Mouse (Mus musculus) megakaryocyte, adult 5-6 weeks (primary cell): Measurements from ENCODE around the gene Rad51b. TPM values are rescaled to one million over a fixed set of nuclear protein-coding genes. Genes with fewer than 3 reads are reported as not detected.

ENCODE experiments used
- ATAC-seq: 2 replicates; pipeline ENCODE4 v1.8.0; 2016; ENCODE audit warnings: mild to moderate bottlenecking, inconsistent platforms; ENCODE audit not compliant: poor library complexity, severe bottlenecking
- total RNA-seq, 2 experiments: library from RNA; stranded (forward) in 1 of 2; stranded (reverse) in 1 of 2; fragments of 153-499, 151-499 nt in 1 of 2; fragments of 221-1000, 200-1000 nt in 1 of 2; gene quantifications; 2 replicates each; pipeline versions ENCODE4 v1.2.3 to v1.2.4; 2015 to 2017

Rad51b gene
- total RNA-seq, 2 experiments from 2014 or later: 3.2 to 7.1 TPM

DNA sequence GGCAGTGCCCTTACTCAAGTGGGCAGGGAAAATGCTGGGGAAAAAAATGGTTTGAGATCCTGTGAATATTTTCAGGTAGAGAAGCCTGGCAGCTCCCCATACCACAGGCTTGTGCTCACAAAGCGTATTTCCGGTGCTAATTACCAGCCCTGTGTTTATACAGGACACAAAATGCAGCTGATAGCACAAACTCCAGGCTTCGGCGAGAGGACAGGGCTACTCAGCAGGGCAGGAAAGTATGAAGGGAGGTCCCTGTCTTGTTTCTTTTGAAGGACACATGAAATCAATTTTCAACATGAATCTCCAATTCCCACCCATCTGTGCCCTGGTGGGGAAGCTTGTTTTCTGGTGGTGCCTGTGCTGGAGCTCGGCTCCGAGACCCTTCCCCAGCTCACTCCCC, 546.4 kb downstream of the Rad51b start:
- no peak for ATAC-seq

GRCm38 (mm10) chr12:79846247-79847151, 549.4 kb downstream of the Rad51b start:
- ATAC-seq: no peak

DNA sequence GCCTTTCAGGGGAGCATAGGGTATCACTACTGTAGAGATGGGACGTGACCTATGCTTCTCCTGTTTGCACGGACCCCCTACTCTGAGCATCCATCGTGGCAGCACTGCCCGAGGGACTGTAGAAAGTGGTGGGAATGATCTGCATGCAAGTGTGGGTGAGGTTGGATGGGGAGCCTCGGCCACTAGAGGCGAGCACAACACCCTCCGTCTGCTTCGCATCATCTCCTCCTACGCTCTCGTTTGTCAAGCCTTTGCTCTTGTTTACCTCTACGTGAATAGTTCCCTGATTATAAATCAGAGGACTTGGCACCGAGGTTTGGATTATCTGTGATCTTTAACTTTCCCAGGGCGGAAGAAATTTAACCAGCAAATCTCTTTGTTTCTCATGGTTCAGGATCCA, 551.5 kb downstream of the Rad51b start:
- ATAC-seq: no peak

DNA sequence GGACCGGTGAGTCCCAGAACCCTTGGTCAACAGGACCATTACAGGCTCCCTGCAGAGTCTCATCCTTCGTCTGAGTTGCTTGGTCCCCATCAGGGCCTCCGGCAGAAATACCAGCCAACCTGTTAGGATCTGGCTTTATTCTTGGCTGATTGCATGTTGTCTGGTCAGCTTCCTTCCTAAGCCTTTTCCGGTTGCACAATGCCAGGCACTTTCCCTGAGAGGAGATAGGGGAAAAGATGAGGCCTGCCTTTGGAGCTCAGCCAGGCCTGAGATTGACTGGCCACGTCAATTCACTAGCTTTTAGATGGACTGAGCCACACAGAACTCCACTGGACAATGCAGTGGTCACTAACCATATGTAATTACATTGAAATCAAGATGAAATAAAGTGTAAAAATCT, 552.9 kb downstream of the Rad51b start:
- no peak for ATAC-seq

DNA sequence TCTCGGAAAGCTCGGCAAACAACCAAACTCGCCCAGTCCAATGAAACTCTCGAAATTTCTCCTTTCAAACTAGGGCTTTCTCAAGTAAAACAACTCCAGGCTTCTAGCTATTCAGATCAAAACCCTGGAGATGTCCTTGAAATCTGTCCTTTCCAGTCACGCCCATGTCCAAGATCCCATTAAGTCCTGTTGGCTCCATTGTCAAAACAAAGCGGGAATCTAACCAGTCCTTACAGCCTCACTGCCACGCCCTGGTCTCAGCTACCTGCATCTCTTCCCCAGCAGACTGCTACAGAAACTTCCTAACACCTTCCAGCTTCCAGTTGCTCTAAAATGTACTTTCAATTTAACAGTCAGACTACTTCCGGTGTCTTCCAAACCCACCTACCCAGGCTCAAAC, 554.8 kb downstream of the Rad51b start:
- no peak for ATAC-seq

DNA sequence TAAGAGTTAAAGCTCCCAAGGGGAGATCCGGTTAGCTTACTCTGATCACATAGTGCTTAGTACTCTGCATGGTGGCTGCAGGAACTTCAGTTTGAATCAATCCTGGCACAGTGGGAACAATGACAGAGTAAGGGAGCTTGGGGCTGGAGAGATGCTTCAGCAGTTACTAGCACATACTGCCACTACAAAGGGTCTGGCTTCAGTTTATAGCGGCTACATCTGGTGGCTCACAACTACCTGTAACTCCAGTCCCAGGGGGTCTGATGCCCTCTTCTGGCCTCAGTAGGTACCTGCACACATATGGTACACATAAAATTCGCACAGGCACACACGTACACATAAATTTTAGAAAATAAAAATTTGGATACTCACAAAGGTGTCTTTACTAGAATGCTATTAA, 555.5 kb downstream of the Rad51b start:
- ATAC-seq: no peak

GRCm38 (mm10) chr12:79853901-79854490, 556.9 kb downstream of the Rad51b start:
- ATAC-seq: no peak

- no peak for ATAC-seq
Measured at GRCm38 (mm10) chr12:79854507-79854906, 557.4 kb downstream of the Rad51b start.

GRCm38 (mm10) chr12:79856116-79856909, 559.2 kb downstream of the Rad51b start:
- ATAC-seq: no peak

GRCm38 (mm10) chr12:79857704-79858103, 560.6 kb downstream of the Rad51b start:
- no peak for ATAC-seq

DNA sequence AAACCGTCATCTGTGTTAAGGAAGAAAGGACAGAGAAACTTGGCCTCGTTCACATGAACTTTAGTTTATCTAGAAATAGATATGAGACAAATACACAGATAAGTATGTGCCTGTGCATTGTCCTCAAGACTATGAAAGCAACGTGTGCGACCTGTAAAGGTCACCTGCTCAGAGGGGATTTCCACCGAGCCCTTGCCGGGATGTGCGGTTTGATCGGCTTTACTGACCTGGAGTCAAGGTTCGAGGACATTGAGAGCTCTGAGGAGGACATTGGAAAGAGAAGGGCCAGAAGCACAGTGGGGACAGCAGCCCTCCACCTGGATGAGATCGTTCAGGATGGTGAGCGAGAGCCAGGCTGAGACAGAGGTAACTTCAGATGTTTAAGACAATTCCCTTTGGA, 561.3 kb downstream of the Rad51b start:
- ATAC-seq: no peak

- no peak for ATAC-seq
Measured at GRCm38 (mm10) chr12:79859354-79860247, 562.5 kb downstream of the Rad51b start.

DNA sequence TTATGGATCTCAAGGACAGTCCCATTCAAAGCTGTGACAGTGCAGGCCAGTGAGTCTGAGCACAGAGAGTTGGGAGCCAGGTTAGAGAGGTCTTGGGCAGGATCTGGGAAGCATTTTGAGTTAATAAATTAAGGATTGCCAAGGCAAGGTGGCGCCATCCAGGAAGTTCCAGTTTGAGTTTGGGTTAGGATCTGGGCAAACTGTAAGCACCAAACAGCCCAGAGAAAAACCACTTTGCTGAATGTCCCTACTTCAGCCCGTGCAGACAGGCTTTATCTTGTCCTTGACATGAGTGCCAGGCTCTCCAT, 563.1 kb downstream of the Rad51b start:
- ATAC-seq: no peak

Other genes starting within 250 kb of the Rad51b start
- gene Pigh, start 207.6 kb upstream of the Rad51b start, total RNA-seq (2015): 17.5 and 18.2 TPM in 2 replicates
- 17.0 and 18.5 TPM in 2 replicates for gene Pigh, start 207.6 kb upstream of the Rad51b start, total RNA-seq (2017)
- gene Arg2, start 166.5 kb upstream of the Rad51b start, total RNA-seq (2015): 11.9 and 15.8 TPM in 2 replicates
- gene Arg2, start 166.5 kb upstream of the Rad51b start, total RNA-seq (2017): 5.3 and 6.8 TPM in 2 replicates
- gene Vti1b, start 124.6 kb upstream of the Rad51b start, total RNA-seq (2015): 17.5 and 17.7 TPM in 2 replicates
- 192 and 195 TPM in 2 replicates for gene Vti1b, start 124.6 kb upstream of the Rad51b start, total RNA-seq (2017)
- 10.1 and 12.7 TPM in 2 replicates for gene Rdh11, start 105.0 kb upstream of the Rad51b start, total RNA-seq (2015)
- gene Rdh11, start 105.0 kb upstream of the Rad51b start, total RNA-seq (2017): 12.5 and 13.1 TPM in 2 replicates
- gene Rdh12, start 88.4 kb upstream of the Rad51b start, total RNA-seq (2015): 14.8 and 21.4 TPM in 2 replicates
- 15.5 and 17.2 TPM in 2 replicates for gene Rdh12, start 88.4 kb upstream of the Rad51b start, total RNA-seq (2017)
- gene Zfyve26, start 978 bp upstream of the Rad51b start, total RNA-seq (2015): 27.2 and 41.6 TPM in 2 replicates
- 19.7 and 29.1 TPM in 2 replicates for gene Zfyve26, start 978 bp upstream of the Rad51b start, total RNA-seq (2017)